Mouse (Mus musculus) thymus, adult 2 months (tissue): ENCODE data around the gene Rnf111. TPM values are rescaled to one million over a fixed set of nuclear protein-coding genes. Genes with fewer than 3 reads are reported as not detected.
"Not testable (repeated sequence)": the region's sequence is repeated elsewhere in the genome, so short reads cannot be mapped to it uniquely, and the experiment has no call there.

Source experiments
- DNase-seq: peaks from one replicate; pipeline ENCODE4 v3.0.0; 2021
- H3K27ac ChIP-seq: fragments of 200-500 bp; 2 replicates; pipeline ENCODE4 v1.5.1; 2012; ENCODE audit warnings: low read length, control low read depth; ENCODE audit not compliant: control insufficient read depth, insufficient read depth
- H3K27me3 ChIP-seq: fragments of 200-500 bp; 2 replicates; pipeline ENCODE4 v1.6.1; 2012; ENCODE audit warnings: mild to moderate bottlenecking, low read length, moderate library complexity, mixed read lengths; ENCODE audit not compliant: control insufficient read depth, insufficient read depth
- H3K36me3 ChIP-seq: fragments of 200-500 bp; 2 replicates; pipeline ENCODE4 v1.6.1; 2012; ENCODE audit warnings: mild to moderate bottlenecking, low read length, moderate library complexity; ENCODE audit not compliant: control insufficient read depth, insufficient read depth
- H3K4me1 ChIP-seq: fragments of 200-500 bp; replicated peaks from 2 replicates; pipeline ENCODE4 v1.6.1; 2012; ENCODE audit warnings: low read length; ENCODE audit not compliant: control insufficient read depth, insufficient read depth
- H3K4me3 ChIP-seq: fragments of 200-500 bp; 2 replicates; pipeline ENCODE4 v1.5.1; 2012; ENCODE audit warnings: mild to moderate bottlenecking, low read length, control low read depth, moderate library complexity; ENCODE audit not compliant: control insufficient read depth, insufficient read depth
- CTCF ChIP-seq: fragments of 200-500 bp; IDR thresholded peaks from 2 replicates; pipeline ENCODE4 v1.5.1; 2012; ENCODE audit warnings: mild to moderate bottlenecking, control low read depth, low read length, moderate library complexity, borderline replicate concordance; ENCODE audit not compliant: control insufficient read depth, poor library complexity, insufficient read depth; ENCODE audit errors: extremely low read depth
- POLR2A ChIP-seq: fragments of 200-500 bp; IDR thresholded peaks from 2 replicates; pipeline ENCODE4 v1.6.1; 2012; ENCODE audit warnings: mild to moderate bottlenecking, low read length, control low read depth, moderate library complexity; ENCODE audit not compliant: control insufficient read depth, poor library complexity, insufficient read depth; ENCODE audit errors: extremely low read depth
- WGBS: fragments of 180-500 bp; shearing (Covaris S2); methylation state at CpG from one replicate; pipeline ENCODE4 v1.1.7; 2018; 5-methylcytosine and 5-hydroxymethylcytosine counted together
- polyA plus RNA-seq: library from polyadenylated mRNA; depleted of rRNA; stranded (reverse); fragments of >200 nt; gene quantifications from 2 replicates; pipeline ENCODE4 v1.2.3, GENCODE M21; 2012; rRNA removed

Rnf111 gene
- 94.5 and 111 TPM in 2 replicates for polyA plus RNA-seq

GRCm38 (mm10) chr9:70503626-70504041, at the start of gene Rnf111:
Rnf111 (minus strand) TSS chr9:70503725.
- H3K4me1 ChIP-seq = peaks cover 8% of the 10 kb centered on the region
- under 1% methylated on average over 45 of the region's 45 CpGs for WGBS
- TF ChIP-seq POLR2A = peak; percentile 83
- peak; percentile 46; the same call in 1 of the 2 replicates for TF ChIP-seq CTCF
- no peaks in the 10 kb centered on the region for H3K27me3 ChIP-seq
- no peaks in the 10 kb centered on the region for H3K36me3 ChIP-seq
- H3K4me3 ChIP-seq = peak within 1 kb of the TSS; percentile 92
- H3K27ac ChIP-seq = peak within 1 kb of the TSS; percentile 73
- peak; percentile 97 for DNase-seq

- not testable (repeated sequence) for DNase-seq, H3K4me1 ChIP-seq, H3K27me3 ChIP-seq, H3K36me3 ChIP-seq, H3K4me3 ChIP-seq, H3K27ac ChIP-seq
- WGBS = 99% methylated on average over 2 of the region's 2 CpGs
Observed at GRCm38 (mm10) chr9:70552233-70552632, 48.7 kb upstream of the Rnf111 start.

- TF ChIP-seq POLR2A (no peak), CTCF (no peak)
- Histone ChIP-seq H3K36me3 (peaks cover 7% of the 10 kb centered on the region), H3K4me1 (no peaks in the 10 kb centered on the region), H3K27me3 (no peaks in the 10 kb centered on the region), H3K4me3 (no peak overlapping the region), H3K27ac (no peak overlapping the region)
- DNase-seq = no peak
- 100% methylated on average over 1 of the region's 1 CpGs for WGBS
Observed at GRCm38 (mm10) chr9:70551524-70551923, 48.0 kb upstream of the Rnf111 start.

DNA sequence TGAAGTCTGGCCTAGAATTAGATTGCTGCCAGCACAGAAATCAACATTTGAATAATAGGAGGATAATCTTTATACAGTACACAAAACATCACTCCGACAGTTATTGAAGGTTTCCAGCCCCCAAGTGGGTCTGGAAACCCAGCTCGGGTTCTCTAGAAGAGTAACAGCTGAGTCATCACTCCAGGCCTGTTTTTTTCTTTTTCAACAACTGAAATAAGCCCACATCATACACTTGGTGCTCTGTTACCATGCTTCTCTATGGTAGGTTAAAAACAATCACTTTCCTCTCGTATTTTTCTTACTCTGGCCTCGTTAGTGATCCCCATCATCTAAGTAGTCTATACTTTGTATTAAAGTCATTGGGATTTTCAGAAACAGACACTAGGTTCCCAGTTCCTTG, 44.8 kb upstream of the Rnf111 start:
- 61% methylated on average over 4 of the region's 4 CpGs for WGBS
- H3K27me3 ChIP-seq = no peaks in the 10 kb centered on the region

GRCm38 (mm10) chr9:70546576-70546975, 43.1 kb upstream of the Rnf111 start:
- WGBS = 92% methylated on average over 3 of the region's 3 CpGs
- not testable (repeated sequence) for H3K36me3 ChIP-seq, DNase-seq, H3K27me3 ChIP-seq, H3K4me3 ChIP-seq, H3K27ac ChIP-seq, H3K4me1 ChIP-seq

More for the DNA sequence above, 44.8 kb upstream of the Rnf111 start:
- TF ChIP-seq POLR2A = no peak
- no peak for TF ChIP-seq CTCF
- Histone ChIP-seq H3K4me3 (no peak overlapping the region), H3K4me1 (no peaks in the 10 kb centered on the region), H3K27ac (no peak overlapping the region), H3K36me3 (peaks cover 7% of the 10 kb centered on the region)
- DNase-seq = no peak

DNA sequence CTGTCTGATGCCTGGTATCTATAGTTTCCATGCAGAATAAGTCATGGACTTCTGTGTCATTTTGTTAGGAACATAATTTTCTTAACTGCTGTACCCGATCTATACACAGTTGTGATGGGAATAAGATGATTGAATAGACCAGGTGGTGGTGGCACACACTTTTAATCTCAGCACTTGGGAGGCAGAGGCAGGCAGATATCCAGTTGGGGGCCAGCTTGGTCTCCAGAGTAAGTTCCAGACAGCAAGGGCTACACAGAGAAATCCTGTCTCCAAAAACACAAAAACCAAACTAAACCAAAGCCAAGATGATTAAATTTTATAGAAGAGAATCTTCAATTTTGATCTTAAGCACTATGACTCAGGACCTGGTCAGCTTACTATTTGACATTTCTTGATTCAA, 41.3 kb upstream of the Rnf111 start:
- TF ChIP-seq CTCF = no peak
- Histone ChIP-seq H3K4me1 (no peaks in the 10 kb centered on the region), H3K27me3 (no peaks in the 10 kb centered on the region), H3K36me3 (peaks cover 7% of the 10 kb centered on the region), H3K4me3 (no peak overlapping the region), H3K27ac (no peak overlapping the region)
- WGBS = 85% methylated on average over 1 of the region's 1 CpGs
- no peak for DNase-seq

DNA sequence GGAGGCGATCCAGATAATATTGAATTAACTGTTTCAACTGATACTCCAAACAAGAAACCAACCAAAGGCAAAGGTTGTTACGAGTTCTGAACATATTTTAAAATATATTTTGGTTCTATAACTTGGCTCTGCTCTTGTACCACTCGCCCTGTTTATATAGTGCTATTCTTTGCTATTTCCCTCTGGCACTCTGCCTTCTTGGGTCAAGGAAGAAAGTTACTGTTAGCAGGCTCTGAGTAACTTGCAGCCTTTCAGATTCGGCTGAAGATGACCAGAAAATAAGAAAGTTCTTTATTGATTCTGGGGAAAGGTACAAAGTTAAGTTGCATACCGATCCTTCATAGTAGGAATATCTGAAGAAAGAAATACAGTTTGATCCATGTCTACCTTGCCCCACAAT, 40.5 kb upstream of the Rnf111 start:
- Histone ChIP-seq H3K27ac (no peak overlapping the region), H3K4me1 (no peaks in the 10 kb centered on the region), H3K27me3 (no peaks in the 10 kb centered on the region), H3K4me3 (no peak overlapping the region), H3K36me3 (peaks cover 7% of the 10 kb centered on the region)
- WGBS = 76% methylated on average over 5 of the region's 5 CpGs
- TF ChIP-seq POLR2A (no peak), CTCF (no peak)
- DNase-seq = no peak
